Mouse (Mus musculus) left cerebral cortex, postnatal 36 days (tissue): ENCODE measurements around the gene Trnau1ap. TPM values are rescaled to one million over a fixed set of nuclear protein-coding genes. Genes with fewer than 3 reads are reported as not detected.

Experiments used
- DNase-seq, 2 experiments: peaks; one replicate each; pipeline ENCODE4 v3.0.0; 2021 to 2022; ENCODE audit warnings: low spot score in 2 of 2, mixed read lengths in 1 of 2
- intact Hi-C: fragments of 180-260 bp; cut with DNase I; formaldehyde crosslinking; loops from one replicate; pipeline ENCODE4 v1.15.1; 2025
- total RNA-seq, 2 experiments: library from RNA; stranded (reverse); gene quantifications; 2 replicates each; pipeline ENCODE4 v1.2.3; 2021

The Trnau1ap gene
- total RNA-seq, result 10 to 100 TPM; 21.5 to 24.8 TPM

- DNase-seq, result peak; percentile 78 to 85
- intact Hi-C loops, result no loop called here
Observed at GRCm38 (mm10) chr4:132329115-132329834, at the start of gene Trnau1ap. Gene Trnau1ap, minus strand, starts transcription at chr4:132329538.

DNA sequence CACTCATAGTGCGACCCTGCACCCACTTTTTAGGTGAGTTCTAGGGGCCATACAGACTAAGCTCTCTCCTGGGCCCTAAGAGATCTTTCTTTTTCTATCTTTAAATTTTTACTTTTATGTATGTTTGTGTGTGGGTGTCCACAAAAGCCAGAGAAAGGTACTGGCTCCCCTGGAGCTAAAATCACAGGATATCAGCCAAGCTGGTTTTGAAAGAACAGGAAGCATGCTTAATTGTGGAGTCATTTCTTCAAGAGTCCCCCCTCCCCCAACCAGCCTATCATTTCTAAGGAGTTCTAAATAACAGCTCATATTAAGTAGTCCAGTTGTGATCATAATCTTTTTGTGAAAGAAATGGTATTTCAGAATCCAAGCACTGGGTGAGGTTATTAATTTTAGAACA is 44.5 kb upstream of the Trnau1ap start:
- intact Hi-C loops, result no loop called here
- DNase-seq, result no peak

DNA sequence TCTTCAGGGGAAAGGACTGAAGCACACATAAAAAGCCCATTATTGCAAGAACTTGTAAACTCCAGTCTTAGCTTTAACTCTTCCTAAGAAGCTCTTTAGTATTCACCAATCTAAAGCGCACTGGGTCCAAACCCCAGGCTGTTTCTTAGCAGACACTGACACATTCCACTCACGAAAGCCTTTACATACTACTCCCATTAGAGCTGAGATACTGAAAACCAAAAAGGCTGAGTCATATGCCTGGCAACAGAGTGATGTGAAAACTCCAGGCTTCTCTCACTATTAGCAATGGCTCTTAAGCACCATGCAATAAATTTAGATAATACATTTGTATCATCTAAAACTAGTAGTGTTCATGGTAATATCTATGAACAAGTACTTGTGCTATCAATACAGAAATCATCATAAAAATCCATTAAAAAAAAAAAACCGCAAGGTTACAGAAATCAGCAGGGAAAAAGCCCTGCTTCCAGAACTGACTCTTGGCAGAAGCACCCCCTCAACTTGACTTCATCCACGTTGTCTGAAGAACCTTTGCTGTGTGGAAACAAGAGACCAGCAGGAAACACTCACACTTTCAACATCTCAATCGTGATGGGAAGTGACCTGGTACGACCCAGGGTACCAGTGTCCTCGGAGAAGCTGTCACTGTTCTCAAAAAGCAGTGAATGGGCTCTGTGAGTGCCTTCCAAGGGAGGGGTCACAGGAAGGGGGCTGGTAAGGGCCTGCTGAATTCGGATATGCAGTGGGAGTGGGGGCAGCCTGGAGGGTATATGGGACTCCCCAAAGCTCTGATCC is 40.8 kb upstream of the Trnau1ap start:
- DNase-seq, result no peak
- intact Hi-C loops, result no loop called here

GRCm38 (mm10) chr4:132367480-132368201 is 38.3 kb upstream of the Trnau1ap start:
- intact Hi-C loops, result no loop called here

DNA sequence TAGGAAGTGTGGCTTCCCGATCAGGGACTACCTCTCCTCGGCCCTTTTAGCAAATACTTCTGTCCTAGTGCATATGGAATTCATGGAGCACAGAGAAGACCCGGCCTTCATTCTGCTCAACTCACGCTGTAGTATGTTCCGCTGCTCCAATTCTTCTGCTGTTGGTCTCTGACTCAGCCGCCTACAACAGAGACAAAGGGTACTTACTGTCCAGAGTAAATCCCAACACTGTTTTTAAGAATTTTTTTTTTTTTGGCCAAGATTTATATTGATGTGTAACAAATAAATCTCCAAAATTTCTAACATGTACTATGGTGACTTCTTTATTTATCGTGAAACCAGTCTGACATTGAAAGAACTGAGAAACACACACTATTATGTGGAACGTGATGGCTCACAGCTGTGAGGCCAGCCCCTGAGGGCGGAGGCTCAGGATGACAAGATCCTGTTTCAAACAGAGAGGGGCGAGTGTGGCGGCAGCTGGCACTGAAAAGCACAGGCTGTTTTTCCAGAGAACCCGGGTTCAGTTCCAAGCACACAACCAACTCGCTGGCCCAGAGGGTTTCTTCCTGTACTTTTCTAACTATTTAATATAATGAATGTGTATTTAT is 36.2 kb upstream of the Trnau1ap start:
- no peak for DNase-seq
- intact Hi-C loops, result no loop called here

More at GRCm38 (mm10) chr4:132367480-132368201, 38.3 kb upstream of the Trnau1ap start:
- DNase-seq, result no peak

- intact Hi-C loops, result no loop called here
- no peak for DNase-seq
Observed at GRCm38 (mm10) chr4:132363487-132363886, 34.1 kb upstream of the Trnau1ap start.

DNA sequence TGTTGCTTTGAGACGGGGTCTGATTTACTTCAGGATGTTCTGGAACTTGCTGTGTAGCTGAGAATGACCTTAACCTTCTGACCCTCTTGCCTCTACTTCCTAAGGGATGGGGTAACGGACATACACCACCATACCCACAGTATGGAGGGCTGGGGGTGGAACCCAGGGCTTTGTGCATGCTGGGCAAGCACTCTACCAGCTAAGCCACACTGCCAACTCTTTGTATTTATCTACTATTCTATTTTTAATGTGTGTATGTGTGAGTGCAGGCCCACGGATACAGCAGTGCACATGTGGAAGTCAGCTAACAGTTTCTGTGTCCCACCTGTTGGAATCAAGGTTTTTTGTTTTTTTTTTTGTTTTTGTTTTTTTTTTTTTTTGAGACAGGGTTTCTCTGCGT is 30.2 kb upstream of the Trnau1ap start:
- no peak for DNase-seq
- intact Hi-C loops, result no loop called here

GRCm38 (mm10) chr4:132356170-132356569 is 26.8 kb upstream of the Trnau1ap start:
- no peak for DNase-seq
- intact Hi-C loops, result no loop called here

GRCm38 (mm10) chr4:132355403-132355802 is 26.1 kb upstream of the Trnau1ap start:
- intact Hi-C loops, result no loop called here

GRCm38 (mm10) chr4:132354571-132354970 is 25.2 kb upstream of the Trnau1ap start:
- intact Hi-C loops, result loop anchor here (5.0 kb wide), 1 partner anchor 58 kb away; no protein-coding TSS in a partner anchor
- DNase-seq, result no peak

More at GRCm38 (mm10) chr4:132355403-132355802, 26.1 kb upstream of the Trnau1ap start:
- DNase-seq, result no peak

DNA sequence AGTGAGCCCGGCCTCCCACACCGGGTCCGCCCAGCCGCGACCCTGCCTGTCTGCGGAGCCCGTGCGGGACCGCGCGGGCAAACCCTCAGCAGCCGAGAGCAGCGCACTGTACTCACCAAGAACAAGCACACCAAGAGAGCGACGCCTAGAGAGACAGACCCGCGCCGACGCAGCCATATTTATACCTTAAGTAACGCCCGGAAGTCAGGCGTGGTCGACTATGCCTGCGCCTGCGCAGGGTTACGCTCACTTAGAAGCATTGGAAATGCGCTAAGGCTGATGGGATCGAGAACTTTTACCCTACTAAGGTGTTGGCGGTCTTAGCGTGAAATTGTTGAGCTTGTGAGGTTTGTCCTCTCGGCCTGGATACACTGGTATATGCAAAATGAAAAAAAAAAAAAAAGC is 24.1 kb upstream of the Trnau1ap start, which contains the start of gene Rcc1:
Gene Rcc1, minus strand, starts transcription at position 125 of the 405 bp plus-strand sequence.
- intact Hi-C loops, result loop anchor here (5.0 kb wide), 1 partner anchor 59 kb away; no protein-coding TSS in a partner anchor
- peak; percentile 87 to 91 for DNase-seq

GRCm38 (mm10) chr4:132352739-132353138 is 23.4 kb upstream of the Trnau1ap start:
- intact Hi-C loops, result loop anchor here (5.0 kb wide), 1 partner anchor 60 kb away; no protein-coding TSS in a partner anchor
- DNase-seq, result no peak

GRCm38 (mm10) chr4:132351401-132351800 is 22.1 kb upstream of the Trnau1ap start:
- intact Hi-C loops, result loop anchor here (5.0 kb wide), 1 partner anchor 61 kb away; no protein-coding TSS in a partner anchor
- DNase-seq, result no peak

- intact Hi-C loops, result loop anchor here (5.0 kb wide), 1 partner anchor 61 kb away; no protein-coding TSS in a partner anchor
- DNase-seq, result no peak
Observed at GRCm38 (mm10) chr4:132350854-132351253, 21.5 kb upstream of the Trnau1ap start.

- intact Hi-C loops, result loop anchor here (5.0 kb wide), 1 partner anchor 62 kb away; no protein-coding TSS in a partner anchor
Observed at GRCm38 (mm10) chr4:132350123-132350740, 20.9 kb upstream of the Trnau1ap start.

GRCm38 (mm10) chr4:132349495-132350122 is 20.3 kb upstream of the Trnau1ap start:
- no peak for DNase-seq
- intact Hi-C loops, result loop anchor here (5.0 kb wide), 1 partner anchor 63 kb away; no protein-coding TSS in a partner anchor

More at GRCm38 (mm10) chr4:132350123-132350740, 20.9 kb upstream of the Trnau1ap start:
- DNase-seq, result no peak

DNA sequence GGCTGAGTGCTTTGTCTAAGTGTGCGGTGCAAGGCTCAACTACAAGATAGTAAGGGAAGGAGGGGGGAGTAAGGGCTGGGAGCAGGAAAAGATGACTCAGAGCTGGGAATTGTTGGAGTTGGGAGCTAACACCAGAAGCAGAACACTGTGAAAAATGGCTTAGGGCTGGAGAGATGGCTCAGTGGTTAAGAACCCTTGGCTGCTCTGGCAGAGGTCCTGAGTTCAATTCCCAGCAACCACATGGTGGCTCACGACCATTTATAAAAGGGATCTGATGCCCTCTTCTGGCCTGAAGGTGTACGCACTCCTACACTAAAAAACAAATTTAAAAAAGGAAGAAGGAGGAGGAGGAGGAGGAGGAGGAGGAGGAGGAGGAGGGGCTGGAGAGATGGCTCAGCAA is 17.3 kb upstream of the Trnau1ap start:
- intact Hi-C loops, result no loop called here
- no peak for DNase-seq

DNA sequence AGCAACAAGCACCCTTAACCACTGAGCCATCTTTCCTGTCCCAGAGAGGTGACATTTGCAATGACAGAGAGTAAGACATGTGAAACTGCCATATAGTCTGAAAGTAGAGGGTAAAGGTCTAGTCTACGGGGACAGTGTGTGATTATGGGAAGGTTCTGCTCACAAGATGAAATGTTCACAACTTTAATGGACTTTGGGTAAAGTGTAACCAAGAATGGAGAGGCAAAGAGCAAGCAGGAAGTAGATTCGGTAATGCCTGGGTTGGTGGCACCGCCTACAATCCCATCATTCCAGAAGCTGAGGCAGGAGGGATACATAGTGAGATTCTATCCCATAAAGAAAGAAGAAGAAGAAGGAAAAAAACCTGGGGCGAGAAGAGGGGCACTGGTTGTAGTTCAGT is 16.9 kb upstream of the Trnau1ap start:
- no peak for DNase-seq
- intact Hi-C loops, result no loop called here
